Mouse (Mus musculus): ENCODE data around the gene 4932411N23Rik. TPM values are rescaled to one million over a fixed set of nuclear protein-coding genes. Genes with fewer than 3 reads are reported as not detected.
"Not testable (repeated sequence)": the region's sequence is repeated elsewhere in the genome, so short reads cannot be mapped to it uniquely, and the experiment has no call there.

4932411N23Rik gene
- polyA plus RNA-seq (2015; fragmentation: Nextera tagmentation; extraction: Ambion mirVana), result not detected in 2 replicates

DNA sequence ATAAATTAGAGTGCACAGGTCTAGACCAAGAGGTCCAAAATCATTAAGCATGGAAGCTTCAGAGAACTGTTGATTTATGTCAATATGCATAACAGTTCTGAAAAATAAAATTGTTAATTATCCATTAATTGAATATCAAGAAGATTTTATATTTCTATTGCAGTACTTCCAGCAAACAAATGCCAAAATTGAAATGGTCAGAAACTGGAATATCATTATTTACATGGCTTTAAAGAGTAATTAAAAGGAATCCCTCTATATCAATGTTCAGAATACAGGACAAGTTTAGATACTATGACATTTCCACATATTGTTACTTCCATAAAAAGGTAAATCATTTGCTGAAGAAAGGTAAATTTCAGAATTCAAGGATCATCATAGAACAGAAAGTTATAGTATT, at the start of gene 4932411N23Rik:
4932411N23Rik (minus strand) TSS at position 101 of the 400 bp plus-strand sequence.
- no peak within 1 kb of the TSS for H3K27ac ChIP-seq (ENCODE audit: low read length)
- H3K27me3 ChIP-seq (ENCODE audit: control insufficient read depth, insufficient read depth, low read depth, low read length), result no peaks in the 10 kb centered on the region
- no peak within 1 kb of the TSS for H3K4me3 ChIP-seq (ENCODE audit: low read depth, low read length)
- no peaks in the 10 kb centered on the region for H3K4me1 ChIP-seq (ENCODE audit: control insufficient read depth, insufficient read depth, low read length)
- no peak within 1 kb of the TSS for H3K9ac ChIP-seq (ENCODE audit: low read depth, low read length)
- H3K9me3 ChIP-seq (replicated peaks; ENCODE audit: control insufficient read depth, low read length, poor library complexity, severe bottlenecking), result no peaks in the 10 kb centered on the region
- no peaks in the 10 kb centered on the region for H3K36me3 ChIP-seq (ENCODE audit: control insufficient read depth, insufficient read depth, low read length)
- H3K4me2 ChIP-seq (ENCODE audit: low read length), result no peak within 1 kb of the TSS
- no peak for ATAC-seq

DNA sequence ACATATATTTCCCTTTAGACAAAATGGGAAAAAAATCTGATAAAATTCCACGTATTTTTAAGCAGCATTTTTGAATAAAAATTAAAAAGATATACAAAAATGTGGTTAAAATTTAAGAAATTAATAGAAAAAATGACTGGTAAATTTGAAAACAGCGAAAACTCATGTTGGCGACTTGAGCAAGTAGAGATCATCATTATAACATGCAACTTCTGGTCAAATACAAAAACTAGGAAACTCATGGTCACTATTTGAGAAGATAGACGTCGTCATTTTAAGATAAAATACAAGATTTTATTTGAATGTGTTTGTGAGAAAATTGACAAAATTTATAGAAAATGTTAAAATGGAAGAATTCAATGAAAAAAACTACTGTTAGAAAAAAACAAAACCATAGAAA, 35.8 kb downstream of the 4932411N23Rik start:
- H3K27ac ChIP-seq (ENCODE audit: low read length), result no peak overlapping the region
- 87% methylated on average over 5 of the region's 5 CpGs for WGBS
- H3K4me1 ChIP-seq (ENCODE audit: control insufficient read depth, insufficient read depth, low read length), result no peaks in the 10 kb centered on the region
- no peaks in the 10 kb centered on the region for H3K27me3 ChIP-seq (ENCODE audit: control insufficient read depth, insufficient read depth, low read depth, low read length)
- no peaks in the 10 kb centered on the region for H3K9me3 ChIP-seq (replicated peaks; ENCODE audit: control insufficient read depth, low read length, poor library complexity, severe bottlenecking)
- no peak overlapping the region for H3K4me2 ChIP-seq (ENCODE audit: low read length)
- no peak overlapping the region for H3K4me3 ChIP-seq (ENCODE audit: low read depth, low read length)
- H3K9ac ChIP-seq (ENCODE audit: low read depth, low read length), result no peak overlapping the region
- ATAC-seq, result no peak
- no peaks in the 10 kb centered on the region for H3K36me3 ChIP-seq (ENCODE audit: control insufficient read depth, insufficient read depth, low read length)

DNA sequence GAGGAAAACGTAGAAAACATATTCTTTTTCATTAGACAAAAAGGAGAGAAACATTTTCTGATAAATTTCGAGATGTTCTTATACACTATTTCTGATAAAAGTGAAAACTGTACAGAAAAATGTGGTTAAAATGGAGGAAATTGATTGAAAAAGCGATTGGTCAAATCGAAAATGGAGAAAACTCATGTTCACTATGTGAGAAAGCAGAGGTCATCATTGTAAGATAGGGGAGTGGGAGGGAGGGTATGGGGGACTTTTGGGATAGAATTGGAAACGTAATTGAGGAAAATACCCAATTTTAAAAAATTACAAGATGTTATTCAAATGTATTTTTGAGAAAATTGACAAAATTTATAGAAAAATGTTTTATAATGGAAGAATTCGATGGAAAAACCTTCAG, 38.0 kb downstream of the 4932411N23Rik start:
- not testable (repeated sequence) for H3K9ac ChIP-seq (ENCODE audit: low read depth, low read length); H3K27me3 ChIP-seq (ENCODE audit: control insufficient read depth, insufficient read depth, low read depth, low read length); H3K4me3 ChIP-seq (ENCODE audit: low read depth, low read length); H3K4me2 ChIP-seq (ENCODE audit: low read length); H3K4me1 ChIP-seq (ENCODE audit: control insufficient read depth, insufficient read depth, low read length); H3K27ac ChIP-seq (ENCODE audit: low read length); H3K9me3 ChIP-seq (replicated peaks; ENCODE audit: control insufficient read depth, low read length, poor library complexity, severe bottlenecking); ATAC-seq; H3K36me3 ChIP-seq (ENCODE audit: control insufficient read depth, insufficient read depth, low read length)
- WGBS, result 88% methylated on average over 5 of the region's 6 CpGs

DNA sequence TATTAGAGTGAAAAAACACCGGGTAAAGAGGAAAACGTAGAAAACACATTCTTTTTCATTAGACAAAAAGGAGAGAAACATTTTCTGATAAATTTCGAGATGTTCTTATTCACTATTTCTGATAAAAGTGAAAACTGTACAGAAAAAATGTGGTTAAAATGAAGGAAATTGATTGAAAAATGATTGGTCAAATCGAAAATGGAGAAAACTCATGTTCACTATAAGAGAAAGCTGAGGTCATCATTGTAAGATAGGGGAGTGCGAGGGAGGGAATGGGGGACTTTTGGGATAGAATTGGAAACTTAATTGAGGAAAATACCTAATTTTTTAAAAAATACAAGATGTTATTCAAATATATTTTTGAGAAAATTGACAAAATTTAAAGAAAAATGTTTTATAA, 40.8 kb downstream of the 4932411N23Rik start:
- not testable (repeated sequence) for H3K4me2 ChIP-seq (ENCODE audit: low read length); ATAC-seq; H3K36me3 ChIP-seq (ENCODE audit: control insufficient read depth, insufficient read depth, low read length); H3K9ac ChIP-seq (ENCODE audit: low read depth, low read length); H3K4me1 ChIP-seq (ENCODE audit: control insufficient read depth, insufficient read depth, low read length); H3K9me3 ChIP-seq (replicated peaks; ENCODE audit: control insufficient read depth, low read length, poor library complexity, severe bottlenecking); H3K27me3 ChIP-seq (ENCODE audit: control insufficient read depth, insufficient read depth, low read depth, low read length); H3K4me3 ChIP-seq (ENCODE audit: low read depth, low read length); H3K27ac ChIP-seq (ENCODE audit: low read length)
- 84% methylated on average over 5 of the region's 5 CpGs for WGBS

DNA sequence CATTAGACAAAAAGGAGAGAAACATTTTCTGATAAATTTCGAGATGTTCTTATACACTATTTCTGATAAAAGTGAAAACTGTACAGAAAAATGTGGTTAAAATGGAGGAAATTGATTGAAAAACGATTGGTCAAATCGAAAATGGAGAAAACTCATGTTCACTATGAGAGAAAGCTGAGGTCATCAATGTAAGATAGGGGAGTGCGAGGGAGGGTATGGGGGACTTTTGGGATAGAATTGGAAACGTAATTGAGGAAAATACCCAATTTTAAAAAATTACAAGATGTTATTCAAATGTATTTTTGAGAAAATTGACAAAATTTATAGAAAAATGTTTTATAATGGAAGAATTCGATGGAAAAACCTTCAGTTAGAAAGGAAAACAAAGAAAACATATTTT, 42.2 kb downstream of the 4932411N23Rik start:
- not testable (repeated sequence) for H3K4me3 ChIP-seq (ENCODE audit: low read depth, low read length); H3K4me1 ChIP-seq (ENCODE audit: control insufficient read depth, insufficient read depth, low read length); ATAC-seq; H3K27me3 ChIP-seq (ENCODE audit: control insufficient read depth, insufficient read depth, low read depth, low read length); H3K9me3 ChIP-seq (replicated peaks; ENCODE audit: control insufficient read depth, low read length, poor library complexity, severe bottlenecking); H3K27ac ChIP-seq (ENCODE audit: low read length); H3K4me2 ChIP-seq (ENCODE audit: low read length); H3K9ac ChIP-seq (ENCODE audit: low read depth, low read length); H3K36me3 ChIP-seq (ENCODE audit: control insufficient read depth, insufficient read depth, low read length)
- 76% methylated on average over 4 of the region's 6 CpGs for WGBS

Other genes with a start within 250 kb of the 4932411N23Rik start
- not detected in 2 replicates for gene Gm382, start 224.1 kb upstream of the 4932411N23Rik start, polyA plus RNA-seq (2015; fragmentation: Nextera tagmentation; extraction: Ambion mirVana)